Mouse (Mus musculus) thymus, postnatal 36 days (tissue): Measurements from ENCODE around the gene Men1.
A peak's percentile ranks its signal among the peaks of the same experiment; 100 is the strongest.

Experiments used
- DNase-seq, 2 experiments: peaks; one replicate each; pipeline ENCODE4 v3.0.0; 2022; ENCODE audit warnings: mixed read lengths in 2 of 2

The Men1 gene

GRCm38 (mm10) chr19:6339890-6340504 is 5.2 kb downstream of the Men1 start:
- peak; percentile 74 to 81 for DNase-seq

- peak; percentile 91 to 92 for DNase-seq
Measured at GRCm38 (mm10) chr19:6340524-6341452, 6.0 kb downstream of the Men1 start, which contains the start of gene Map4k2. TSS of gene Map4k2 (plus strand) at chr19:6341135.

- DNase-seq = peak; percentile 49 to 59
Measured at GRCm38 (mm10) chr19:6341453-6342077, 6.8 kb downstream of the Men1 start.

GRCm38 (mm10) chr19:6342276-6342933 is 7.6 kb downstream of the Men1 start:
- DNase-seq = peak; percentile 55 to 71

DNA sequence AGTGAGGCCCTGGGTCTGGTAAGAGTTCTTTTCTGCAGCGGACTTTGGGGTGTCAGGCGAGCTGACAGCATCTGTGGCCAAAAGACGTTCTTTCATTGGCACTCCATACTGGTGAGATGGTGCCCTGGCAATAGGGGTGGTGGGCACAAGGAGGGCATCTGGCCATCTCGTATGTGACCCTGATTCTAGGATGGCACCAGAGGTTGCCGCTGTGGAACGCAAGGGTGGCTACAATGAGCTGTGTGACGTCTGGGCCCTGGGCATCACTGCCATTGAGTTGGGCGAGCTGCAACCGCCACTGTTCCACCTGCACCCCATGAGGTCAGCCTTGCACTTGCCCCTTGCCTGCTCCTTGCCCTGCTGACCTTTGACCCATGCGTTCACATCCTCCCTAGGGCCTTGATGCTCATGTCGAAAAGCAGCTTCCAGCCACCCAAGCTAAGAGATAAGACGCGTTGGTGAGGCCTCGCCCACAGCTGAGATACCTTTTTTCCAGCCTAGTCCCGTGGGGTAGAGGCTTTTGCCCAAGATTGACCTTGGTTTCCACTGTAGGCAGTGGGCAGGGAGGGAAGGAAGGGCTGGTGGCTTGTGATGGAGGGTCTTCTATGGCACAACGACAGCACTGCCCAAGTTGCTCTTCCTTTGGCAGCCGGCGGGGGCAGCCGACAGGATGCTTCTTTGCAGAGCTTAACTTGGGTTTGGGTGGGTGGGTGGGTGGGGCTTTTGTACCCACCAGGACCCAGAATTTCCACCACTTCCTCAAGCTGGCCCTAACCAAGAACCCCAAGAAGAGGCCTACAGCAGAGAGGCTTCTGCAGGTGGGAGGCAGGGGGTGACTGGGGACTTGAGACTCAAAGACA is 8.5 kb downstream of the Men1 start:
- DNase-seq = peak in 1 of 2 experiments; percentile 60

- DNase-seq = no peak
Measured at GRCm38 (mm10) chr19:6343996-6344395, 9.2 kb downstream of the Men1 start.

DNA sequence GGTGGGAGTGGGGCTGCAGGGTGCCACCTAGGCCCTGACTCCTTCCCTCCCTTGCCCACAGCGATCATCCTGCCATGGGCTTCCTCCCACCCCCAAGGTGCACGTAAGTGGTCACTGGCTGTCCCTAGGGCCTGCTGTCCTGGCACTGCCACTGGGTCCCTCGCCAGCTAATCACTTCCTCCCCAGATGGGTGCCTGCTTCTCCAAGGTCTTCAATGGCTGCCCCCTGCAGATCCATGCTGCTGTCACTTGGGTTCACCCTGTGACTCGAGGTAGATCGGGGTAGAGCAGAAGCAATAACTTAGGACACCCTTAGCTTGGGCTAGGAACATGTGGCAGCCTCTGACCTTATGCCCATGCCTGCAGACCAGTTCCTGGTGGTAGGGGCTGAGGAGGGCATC is 11.2 kb downstream of the Men1 start:
- DNase-seq = no peak

DNA sequence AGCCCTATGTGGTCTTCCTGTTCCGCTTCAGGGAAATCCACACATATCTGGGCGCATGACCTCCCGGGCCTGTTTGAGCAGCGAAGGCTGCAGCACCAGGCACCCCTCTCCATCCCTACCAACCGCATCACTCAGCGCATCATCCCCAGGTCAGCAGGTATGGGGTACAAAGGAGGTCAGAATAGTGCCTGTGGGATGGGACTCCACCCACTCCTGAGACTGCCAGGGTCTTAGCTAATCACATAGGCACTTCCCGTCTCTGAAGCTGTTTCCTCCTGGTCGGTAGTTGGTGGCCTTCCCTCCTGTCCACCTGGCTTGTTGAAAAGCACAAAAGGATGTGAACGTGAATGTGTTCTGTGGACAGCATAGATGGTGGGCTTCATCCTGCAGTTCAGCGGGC is 11.9 kb downstream of the Men1 start:
- no peak for DNase-seq

DNA sequence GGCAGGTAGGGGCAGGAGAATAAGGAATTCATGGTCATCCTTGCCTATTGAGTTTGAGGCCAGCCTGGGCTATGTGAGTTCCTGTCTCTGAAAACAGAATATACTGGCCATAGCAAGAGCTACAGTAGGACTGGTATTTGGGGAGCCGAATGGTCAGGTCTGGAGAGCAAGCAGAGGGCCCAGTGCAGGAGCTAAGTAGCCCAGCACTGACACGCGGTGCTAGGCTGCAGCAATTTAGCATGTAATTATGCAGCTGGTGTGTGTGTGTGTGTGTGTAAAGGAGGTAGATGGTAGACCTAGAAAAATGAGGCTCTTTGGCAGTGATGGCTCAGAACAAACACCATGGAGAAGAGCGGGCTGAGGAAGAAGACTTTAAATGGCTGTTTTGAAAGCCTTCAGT is 12.8 kb downstream of the Men1 start:
- DNase-seq = no peak

GRCm38 (mm10) chr19:6348717-6349116 is 13.9 kb downstream of the Men1 start:
- no peak for DNase-seq

- peak in 1 of 2 experiments; percentile 51 for DNase-seq
Measured at GRCm38 (mm10) chr19:6349215-6349983, 14.6 kb downstream of the Men1 start.

DNA sequence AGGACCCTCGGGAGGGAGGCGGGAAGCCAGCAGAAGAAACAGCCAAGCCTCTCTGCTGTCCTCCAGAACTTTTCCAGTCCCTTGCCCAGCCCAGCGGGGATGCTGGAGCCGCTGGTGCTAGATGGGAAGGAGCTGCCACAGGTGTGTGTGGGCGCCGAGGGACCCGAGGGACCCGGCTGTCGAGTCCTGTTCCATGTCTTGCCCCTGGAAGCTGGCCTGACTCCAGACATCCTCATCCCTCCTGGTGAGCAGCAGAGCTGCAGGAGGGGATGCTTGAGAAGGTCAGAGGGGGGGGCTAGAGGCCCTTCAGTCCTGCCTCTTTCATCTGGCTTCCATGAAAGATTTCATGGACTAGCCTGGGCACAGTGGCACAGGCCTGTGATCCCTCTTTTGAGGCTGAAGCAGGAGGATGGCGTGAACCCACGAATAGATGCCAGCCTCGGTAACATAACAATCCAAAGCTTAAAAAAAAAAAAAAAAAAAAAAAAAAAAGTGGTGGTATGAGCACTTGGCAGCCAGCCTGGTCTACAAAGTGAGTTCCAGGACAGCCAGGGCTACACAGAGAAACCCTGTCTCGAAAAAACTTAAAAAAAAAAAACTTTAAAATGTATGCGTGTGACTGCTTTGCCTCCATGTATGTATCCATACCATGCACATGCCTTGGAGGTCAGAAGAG is 16.8 kb downstream of the Men1 start:
- DNase-seq = no peak

DNA sequence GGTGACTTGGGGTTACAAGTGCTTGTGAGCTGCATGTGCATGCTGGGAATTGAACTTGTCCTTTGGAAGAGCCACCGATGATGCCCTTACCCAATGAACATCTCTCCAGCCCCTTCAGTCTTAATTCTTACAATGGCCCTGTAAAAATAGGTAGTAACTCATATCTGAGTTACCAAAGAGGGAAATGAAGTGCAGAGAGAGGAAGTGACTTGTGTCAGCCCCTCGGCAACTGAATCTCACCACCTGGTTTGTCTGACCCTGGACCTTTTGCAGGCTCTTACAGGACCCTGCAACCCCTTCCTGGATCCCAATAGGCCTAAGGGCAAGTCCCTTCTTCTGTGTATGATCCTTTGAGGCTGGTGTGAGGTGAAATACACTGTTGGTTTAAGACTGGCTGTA is 17.3 kb downstream of the Men1 start:
- no peak for DNase-seq

DNA sequence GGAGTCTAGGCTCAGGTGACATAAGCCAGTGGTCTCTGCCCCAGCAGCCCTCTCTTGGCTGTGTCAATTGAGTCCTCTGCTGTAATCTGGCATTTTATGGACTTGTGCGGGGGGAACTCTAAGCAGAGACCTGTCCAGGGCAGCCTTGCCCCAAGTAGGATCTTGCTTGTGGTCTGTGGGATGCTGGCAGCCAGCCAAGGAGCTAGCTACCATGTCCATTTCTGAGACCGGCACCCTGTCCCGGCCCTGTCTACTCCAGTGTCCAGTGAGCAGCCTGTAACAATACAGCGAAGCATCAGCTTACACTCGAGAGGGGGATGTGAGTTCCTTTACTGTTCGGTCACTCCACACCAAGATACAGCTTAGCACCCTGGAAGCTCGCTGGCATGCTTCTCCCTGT is 19.3 kb downstream of the Men1 start:
- DNase-seq = no peak

DNA sequence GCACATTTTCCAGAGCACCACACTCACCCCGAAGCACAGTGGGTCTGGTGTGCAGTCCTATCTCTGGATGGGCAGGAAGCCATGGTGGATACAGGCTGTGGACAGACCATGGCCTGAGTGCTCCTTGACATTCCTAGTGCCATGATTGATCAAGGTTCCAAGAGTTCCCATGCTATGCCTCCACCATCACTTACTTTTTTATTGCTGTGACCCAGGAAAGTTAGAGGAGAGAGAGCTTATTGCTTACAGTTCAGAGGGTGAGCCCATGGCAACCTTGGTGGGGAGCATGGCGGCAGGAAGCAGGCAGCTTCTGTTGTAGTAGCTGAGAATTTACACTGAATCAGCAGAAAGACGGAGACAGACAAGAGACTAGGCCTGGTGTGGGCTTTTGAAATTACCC is 26.5 kb downstream of the Men1 start:
- DNase-seq = no peak

DNA sequence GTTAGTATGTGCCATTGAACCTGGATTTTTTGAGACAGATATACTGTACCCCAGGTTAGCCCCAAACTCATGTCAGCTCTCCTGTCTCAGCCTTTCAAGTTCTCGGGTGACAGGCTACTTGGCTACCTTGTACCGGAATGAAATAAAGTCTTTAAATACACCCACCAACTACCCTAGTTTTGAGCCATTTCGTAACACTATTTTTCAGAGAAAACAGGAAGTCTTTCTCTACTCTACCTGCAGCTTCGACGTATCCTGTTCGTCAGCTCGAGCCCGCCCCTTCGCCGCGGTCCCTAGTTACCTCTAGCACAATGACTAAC is 28.3 kb downstream of the Men1 start:
- DNase-seq = no peak

- DNase-seq = peak; percentile 100
Measured at GRCm38 (mm10) chr19:6363411-6364240, 28.8 kb downstream of the Men1 start, which contains the start of gene Sf1. TSS of gene Sf1 (plus strand) at chr19:6363690.

GRCm38 (mm10) chr19:6364317-6364725 is 29.5 kb downstream of the Men1 start:
- DNase-seq = peak; percentile 92 to 93

DNA sequence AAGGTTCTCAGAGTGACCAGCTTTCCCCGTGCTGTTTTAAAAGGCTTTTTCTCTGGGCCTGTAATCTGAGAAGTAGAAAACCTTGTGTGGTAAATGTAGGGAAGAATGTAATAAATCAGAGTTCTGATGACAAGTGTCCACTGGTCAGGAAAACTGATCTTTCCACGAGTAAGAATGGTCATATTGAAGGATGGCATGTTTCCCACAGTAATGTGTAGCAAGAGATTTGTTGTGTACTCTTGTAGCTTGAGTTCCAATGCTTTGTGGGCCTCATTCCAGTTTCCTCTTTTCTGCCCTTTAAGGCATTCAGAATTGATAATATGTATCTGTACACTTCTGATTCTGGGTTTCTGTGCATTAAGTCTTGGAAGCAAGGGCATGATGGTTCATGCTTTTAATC is 30.1 kb downstream of the Men1 start:
- no peak for DNase-seq

- DNase-seq = no peak
Measured at GRCm38 (mm10) chr19:6370175-6370574, 35.4 kb downstream of the Men1 start.
